Mouse (Mus musculus) liver, embryonic 12.5 days (tissue): Measurements from ENCODE around the gene Pde2a. TPM values are rescaled to one million over a fixed set of nuclear protein-coding genes. Genes with fewer than 3 reads are reported as not detected.

Experiments used
- ATAC-seq: fragments of 200-750 bp; cut with Nextera tagmentation; 2 replicates; pipeline ENCODE4 v1.8.0; 2017; ENCODE audit warnings: moderate number of reproducible peaks, mild to moderate bottlenecking, moderate library complexity
- H3K27ac ChIP-seq: fragments of 300-500 bp; sonication (generic); 2 replicates; pipeline ENCODE4 v1.5.1; 2016; ENCODE audit warnings: mild to moderate bottlenecking
- H3K27me3 ChIP-seq: fragments of 300-500 bp; sonication (generic); replicated peaks from 2 replicates; pipeline ENCODE4 v1.6.1; 2016; ENCODE audit warnings: mild to moderate bottlenecking, moderate library complexity
- H3K36me3 ChIP-seq: fragments of 300-500 bp; sonication (generic); 2 replicates; pipeline ENCODE4 v1.6.1; 2016; ENCODE audit warnings: mild to moderate bottlenecking, moderate library complexity
- H3K4me1 ChIP-seq: fragments of 300-500 bp; sonication (generic); 2 replicates; pipeline ENCODE4 v1.6.1; 2016
- H3K4me2 ChIP-seq: fragments of 300-500 bp; sonication (generic); 2 replicates; pipeline ENCODE4 v1.6.1; 2016; ENCODE audit warnings: mild to moderate bottlenecking, moderate library complexity
- H3K4me3 ChIP-seq: fragments of 300-500 bp; sonication (generic); 2 replicates; pipeline ENCODE4 v1.5.1; 2016; ENCODE audit warnings: mild to moderate bottlenecking, moderate library complexity
- H3K9ac ChIP-seq: fragments of 300-500 bp; sonication (generic); 2 replicates; pipeline ENCODE4 v1.6.1; 2016; ENCODE audit warnings: mild to moderate bottlenecking, moderate library complexity
- H3K9me3 ChIP-seq: fragments of 300-500 bp; sonication (generic); replicated peaks from 2 replicates; pipeline ENCODE4 v1.6.1; 2016; ENCODE audit warnings: mild to moderate bottlenecking, moderate library complexity
- WGBS: fragments of 180-500 bp; shearing (Covaris S2); methylation state at CpG from one replicate; pipeline ENCODE4 v1.1.7; 2016; ENCODE audit not compliant: insufficient replicate concordance; 5-methylcytosine and 5-hydroxymethylcytosine counted together
- polyA plus RNA-seq: library from polyadenylated mRNA; unstranded; fragments of >200 nt; fragmentation: Nextera tagmentation; extraction: Ambion mirVana; gene quantifications from 2 replicates; pipeline ENCODE4 v1.2.1, GENCODE M21; 2016

The Pde2a gene
- 11.9 and 12.0 TPM in 2 replicates for polyA plus RNA-seq

- peak; percentile 73 for ATAC-seq
- WGBS: 9% methylated on average over 6 of the region's 6 CpGs
- no peak within 1 kb of the TSS for H3K27ac ChIP-seq
- no peaks in the 10 kb centered on the region for H3K36me3 ChIP-seq
- no peak within 1 kb of the TSS for H3K9ac ChIP-seq
- peaks cover 25% of the 10 kb centered on the region for H3K4me1 ChIP-seq
- H3K4me2 ChIP-seq: peak within 1 kb of the TSS; percentile 40
- no peaks in the 10 kb centered on the region for H3K9me3 ChIP-seq
- H3K27me3 ChIP-seq: peaks cover 70% of the 10 kb centered on the region
- H3K4me3 ChIP-seq: no peak within 1 kb of the TSS
Measured at GRCm38 (mm10) chr7:101421529-101421928, at the start of gene Pde2a. Pde2a (plus strand) TSS chr7:101421691.

GRCm38 (mm10) chr7:101373082-101373481 is 48.4 kb upstream of the Pde2a start:
- H3K27me3 ChIP-seq: no peaks in the 10 kb centered on the region
- no peak overlapping the region for H3K9ac ChIP-seq
- no peaks in the 10 kb centered on the region for H3K9me3 ChIP-seq
- ATAC-seq: 0 out of 2 replicates have a peak, but pooled peaks have one; percentile 19
- WGBS: 85% methylated on average over 26 of the region's 26 CpGs
- H3K4me3 ChIP-seq: no peak overlapping the region
- H3K4me2 ChIP-seq: no peak overlapping the region
- peaks cover 12% of the 10 kb centered on the region for H3K4me1 ChIP-seq
- no peak overlapping the region for H3K27ac ChIP-seq
- H3K36me3 ChIP-seq: peaks cover 28% of the 10 kb centered on the region; the same call in 1 of the 2 replicates

GRCm38 (mm10) chr7:101374155-101374554 is 47.3 kb upstream of the Pde2a start:
- Histone ChIP-seq H3K9ac (no peak overlapping the region), H3K4me2 (no peak overlapping the region), H3K36me3 (peaks cover 22% of the 10 kb centered on the region; the same call in 1 of the 2 replicates), H3K27me3 (no peaks in the 10 kb centered on the region), H3K27ac (no peak overlapping the region), H3K4me1 (peaks cover 23% of the 10 kb centered on the region), H3K9me3 (no peaks in the 10 kb centered on the region), H3K4me3 (no peak overlapping the region)
- no peak for ATAC-seq

- H3K9me3 ChIP-seq: no peaks in the 10 kb centered on the region
- no peak overlapping the region for H3K4me2 ChIP-seq
- no peak for ATAC-seq
- H3K27me3 ChIP-seq: no peaks in the 10 kb centered on the region
- 74% methylated on average over 10 of the region's 10 CpGs for WGBS
- 0 out of 2 replicates have a peak overlapping the region, but pooled peaks have one; percentile 67 for H3K27ac ChIP-seq
- no peak overlapping the region for H3K4me3 ChIP-seq
- no peak overlapping the region for H3K9ac ChIP-seq
- H3K36me3 ChIP-seq: peaks cover 23% of the 10 kb centered on the region
- H3K4me1 ChIP-seq: peaks cover 33% of the 10 kb centered on the region
Measured at GRCm38 (mm10) chr7:101376701-101377340, 44.7 kb upstream of the Pde2a start.

- H3K27me3 ChIP-seq: no peaks in the 10 kb centered on the region
- WGBS: 20% methylated on average over 7 of the region's 7 CpGs
- no peaks in the 10 kb centered on the region for H3K9me3 ChIP-seq
- H3K36me3 ChIP-seq: peaks cover 23% of the 10 kb centered on the region
- 0 out of 2 replicates have a peak overlapping the region, but pooled peaks have one; percentile 12 for H3K9ac ChIP-seq
- peak overlapping the region; percentile 67 for H3K27ac ChIP-seq
- H3K4me2 ChIP-seq: peak overlapping the region; percentile 57
- H3K4me3 ChIP-seq: peak overlapping the region; percentile 34
- peak; percentile 74 for ATAC-seq
- H3K4me1 ChIP-seq: peaks cover 37% of the 10 kb centered on the region
Measured at GRCm38 (mm10) chr7:101377741-101378262, 43.7 kb upstream of the Pde2a start.

- Histone ChIP-seq H3K9me3 (no peaks in the 10 kb centered on the region), H3K9ac (0 out of 2 replicates have a peak overlapping the region, but pooled peaks have one; percentile 12), H3K4me2 (peak overlapping the region; percentile 57), H3K36me3 (peaks cover 18% of the 10 kb centered on the region), H3K27ac (peak overlapping the region; percentile 67), H3K4me1 (peaks cover 37% of the 10 kb centered on the region), H3K4me3 (peak overlapping the region; percentile 12; the same call in 1 of the 2 replicates), H3K27me3 (no peaks in the 10 kb centered on the region)
- WGBS: 56% methylated on average over 3 of the region's 3 CpGs
- 0 out of 2 replicates have a peak, but pooled peaks have one; percentile 6 for ATAC-seq
Measured at GRCm38 (mm10) chr7:101378285-101378684, 43.2 kb upstream of the Pde2a start.

GRCm38 (mm10) chr7:101378796-101379465 is 42.6 kb upstream of the Pde2a start:
- peak overlapping the region; percentile 14; the same call in 1 of the 2 replicates for H3K9ac ChIP-seq
- H3K4me2 ChIP-seq: peak overlapping the region; percentile 57
- no peak overlapping the region for H3K4me3 ChIP-seq
- peak; percentile 19; the same call in 1 of the 2 replicates for ATAC-seq
- H3K27ac ChIP-seq: peak overlapping the region; percentile 67
- no peaks in the 10 kb centered on the region for H3K9me3 ChIP-seq
- H3K4me1 ChIP-seq: peaks cover 39% of the 10 kb centered on the region
- peaks cover 16% of the 10 kb centered on the region for H3K36me3 ChIP-seq
- no peaks in the 10 kb centered on the region for H3K27me3 ChIP-seq
- WGBS: 55% methylated on average over 5 of the region's 5 CpGs

GRCm38 (mm10) chr7:101379732-101380131 is 41.8 kb upstream of the Pde2a start:
- H3K4me3 ChIP-seq: no peak overlapping the region
- no peaks in the 10 kb centered on the region for H3K9me3 ChIP-seq
- peak overlapping the region; percentile 67 for H3K27ac ChIP-seq
- WGBS: 52% methylated on average over 2 of the region's 2 CpGs
- H3K4me2 ChIP-seq: peak overlapping the region; percentile 57; the same call in 1 of the 2 replicates
- no peaks in the 10 kb centered on the region for H3K27me3 ChIP-seq
- no peak overlapping the region for H3K9ac ChIP-seq
- H3K36me3 ChIP-seq: peaks cover 16% of the 10 kb centered on the region
- no peak for ATAC-seq
- H3K4me1 ChIP-seq: peaks cover 48% of the 10 kb centered on the region

- no peak overlapping the region for H3K4me3 ChIP-seq
- H3K4me1 ChIP-seq: peaks cover 65% of the 10 kb centered on the region
- H3K27me3 ChIP-seq: no peaks in the 10 kb centered on the region
- no peak overlapping the region for H3K27ac ChIP-seq
- peaks cover 12% of the 10 kb centered on the region for H3K36me3 ChIP-seq
- no peak overlapping the region for H3K9ac ChIP-seq
- H3K4me2 ChIP-seq: no peak overlapping the region
- 74% methylated on average over 6 of the region's 6 CpGs for WGBS
- H3K9me3 ChIP-seq: no peaks in the 10 kb centered on the region
- no peak for ATAC-seq
Measured at GRCm38 (mm10) chr7:101381512-101381911, 40.0 kb upstream of the Pde2a start.

GRCm38 (mm10) chr7:101382378-101382777 is 39.1 kb upstream of the Pde2a start:
- no peak for ATAC-seq
- no peaks in the 10 kb centered on the region for H3K9me3 ChIP-seq
- H3K4me3 ChIP-seq: no peak overlapping the region
- H3K4me1 ChIP-seq: peaks cover 61% of the 10 kb centered on the region
- no peaks in the 10 kb centered on the region for H3K27me3 ChIP-seq
- H3K36me3 ChIP-seq: peaks cover 20% of the 10 kb centered on the region
- no peak overlapping the region for H3K27ac ChIP-seq
- no peak overlapping the region for H3K4me2 ChIP-seq
- 57% methylated on average over 8 of the region's 8 CpGs for WGBS
- no peak overlapping the region for H3K9ac ChIP-seq

- Histone ChIP-seq H3K36me3 (peaks cover 34% of the 10 kb centered on the region), H3K9me3 (no peaks in the 10 kb centered on the region), H3K27ac (no peak overlapping the region), H3K4me2 (no peak overlapping the region), H3K27me3 (no peaks in the 10 kb centered on the region), H3K4me3 (no peak overlapping the region), H3K4me1 (peaks cover 51% of the 10 kb centered on the region), H3K9ac (no peak overlapping the region)
- WGBS: 46% methylated on average over 3 of the region's 3 CpGs
- no peak for ATAC-seq
Measured at GRCm38 (mm10) chr7:101383756-101384155, 37.7 kb upstream of the Pde2a start.

GRCm38 (mm10) chr7:101384931-101385330 is 36.6 kb upstream of the Pde2a start:
- H3K9ac ChIP-seq: no peak overlapping the region
- H3K4me2 ChIP-seq: peak overlapping the region; percentile 13; the same call in 1 of the 2 replicates
- 56% methylated on average over 10 of the region's 10 CpGs for WGBS
- no peak for ATAC-seq
- no peaks in the 10 kb centered on the region for H3K9me3 ChIP-seq
- H3K4me3 ChIP-seq: no peak overlapping the region
- no peaks in the 10 kb centered on the region for H3K27me3 ChIP-seq
- H3K4me1 ChIP-seq: peaks cover 51% of the 10 kb centered on the region
- peaks cover 41% of the 10 kb centered on the region for H3K36me3 ChIP-seq
- H3K27ac ChIP-seq: peak overlapping the region; percentile 57
